Mouse (Mus musculus): Measurements from ENCODE around the gene Pafah1b2. TPM values are rescaled to one million over a fixed set of nuclear protein-coding genes. Genes with fewer than 3 reads are reported as not detected.

The Pafah1b2 gene
- polyA plus RNA-seq, 1 experiment from 2014 or later = 262 TPM

GRCm38 (mm10) chr9:46018316-46018715, 5.8 kb upstream of the Pafah1b2 start:
- Histone ChIP-seq H3K4me3 (no peak overlapping the region), H3K27ac (replicated peaks) (no peak overlapping the region), H3K9me3 (no peaks in the 10 kb centered on the region), H3K36me3 (replicated peaks) (peaks cover 29% of the 10 kb centered on the region), H3K27me3 (replicated peaks; ENCODE audit: low read depth, poor library complexity, severe bottlenecking) (no peaks in the 10 kb centered on the region), H3K4me1 (peaks cover 39% of the 10 kb centered on the region)
- 92% methylated on average over 6 of the region's 6 CpGs for whole genome bisulfite sequencing
- DNase-seq (ENCODE audit: low spot score) = no peak

- no peak overlapping the region; the same call in 1 of the 2 replicates for H3K4me3 ChIP-seq
- peaks cover 27% of the 10 kb centered on the region for H3K36me3 ChIP-seq (replicated peaks)
- H3K4me1 ChIP-seq = peaks cover 46% of the 10 kb centered on the region
- no peaks in the 10 kb centered on the region for H3K9me3 ChIP-seq
- WGBS = 66% methylated on average over 4 of the region's 4 CpGs
- no peaks in the 10 kb centered on the region for H3K27me3 ChIP-seq (replicated peaks; ENCODE audit: low read depth, poor library complexity, severe bottlenecking)
- no peak for DNase-seq (ENCODE audit: low spot score)
- H3K27ac ChIP-seq (replicated peaks) = no peak overlapping the region
These were observed 3.9 kb upstream of the Pafah1b2 start for GRCm38 (mm10) chr9:46016417-46016816.

- DNase-seq (ENCODE audit: low spot score) = no peak
- Histone ChIP-seq H3K9me3 (no peaks in the 10 kb centered on the region), H3K27ac (replicated peaks) (no peak overlapping the region), H3K4me3 (no peak overlapping the region), H3K4me1 (peaks cover 52% of the 10 kb centered on the region), H3K27me3 (replicated peaks; ENCODE audit: low read depth, poor library complexity, severe bottlenecking) (no peaks in the 10 kb centered on the region), H3K36me3 (replicated peaks) (peaks cover 21% of the 10 kb centered on the region)
- WGBS = 50% methylated on average over 9 of the region's 9 CpGs
These were observed 3.3 kb upstream of the Pafah1b2 start for GRCm38 (mm10) chr9:46015831-46016230.

- Histone ChIP-seq H3K4me3 (peak overlapping the region; percentile 84; the same call in 1 of the 2 replicates), H3K4me1 (peaks cover 52% of the 10 kb centered on the region), H3K36me3 (replicated peaks) (peaks cover 19% of the 10 kb centered on the region), H3K9me3 (no peaks in the 10 kb centered on the region), H3K27ac (replicated peaks) (no peak overlapping the region), H3K27me3 (replicated peaks; ENCODE audit: low read depth, poor library complexity, severe bottlenecking) (no peaks in the 10 kb centered on the region)
- 48% methylated on average over 8 of the region's 8 CpGs for WGBS
- DNase-seq (ENCODE audit: low spot score) = no peak
These were observed 2.6 kb upstream of the Pafah1b2 start for GRCm38 (mm10) chr9:46015081-46015551.

- Histone ChIP-seq H3K27ac (replicated peaks) (peak overlapping the region; percentile 55; the same call in 1 of the 2 replicates), H3K36me3 (replicated peaks) (peaks cover 13% of the 10 kb centered on the region), H3K27me3 (replicated peaks; ENCODE audit: low read depth, poor library complexity, severe bottlenecking) (no peaks in the 10 kb centered on the region), H3K4me3 (peak overlapping the region; percentile 84), H3K9me3 (no peaks in the 10 kb centered on the region), H3K4me1 (peaks cover 52% of the 10 kb centered on the region)
- 1% methylated on average over 10 of the region's 10 CpGs for WGBS
- DNase-seq (ENCODE audit: low spot score) = peak; percentile 65
These were observed 1.8 kb upstream of the Pafah1b2 start for GRCm38 (mm10) chr9:46014251-46014681.

GRCm38 (mm10) chr9:46013616-46014015, 1.1 kb upstream of the Pafah1b2 start:
- no peaks in the 10 kb centered on the region for H3K27me3 ChIP-seq (replicated peaks; ENCODE audit: low read depth, poor library complexity, severe bottlenecking)
- WGBS = under 1% methylated on average over 5 of the region's 5 CpGs
- DNase-seq (ENCODE audit: low spot score) = no peak
- peak overlapping the region; percentile 97 for H3K27ac ChIP-seq (replicated peaks)
- H3K4me1 ChIP-seq = peaks cover 52% of the 10 kb centered on the region
- peak overlapping the region; percentile 84 for H3K4me3 ChIP-seq
- H3K9me3 ChIP-seq = no peaks in the 10 kb centered on the region
- H3K36me3 ChIP-seq (replicated peaks) = peaks cover 7% of the 10 kb centered on the region; the same call in 1 of the 2 replicates

- H3K9me3 ChIP-seq = no peaks in the 10 kb centered on the region
- no peaks in the 10 kb centered on the region for H3K27me3 ChIP-seq (replicated peaks; ENCODE audit: low read depth, poor library complexity, severe bottlenecking)
- under 1% methylated on average over 46 of the region's 46 CpGs for WGBS
- peaks cover 2% of the 10 kb centered on the region; the same call in 1 of the 2 replicates for H3K36me3 ChIP-seq (replicated peaks)
- DNase-seq (ENCODE audit: low spot score) = no peak
- peaks cover 52% of the 10 kb centered on the region for H3K4me1 ChIP-seq
- peak overlapping the region; percentile 97 for H3K27ac ChIP-seq (replicated peaks)
- H3K4me3 ChIP-seq = peak overlapping the region; percentile 84
These were observed 608 bp upstream of the Pafah1b2 start for GRCm38 (mm10) chr9:46013009-46013586.

- Histone ChIP-seq H3K4me1 (peaks cover 48% of the 10 kb centered on the region), H3K36me3 (replicated peaks) (no peaks in the 10 kb centered on the region), H3K4me3 (peak overlapping the region; percentile 84; the same call in 1 of the 2 replicates), H3K9me3 (no peaks in the 10 kb centered on the region), H3K27ac (replicated peaks) (no peak overlapping the region), H3K27me3 (replicated peaks; ENCODE audit: low read depth, poor library complexity, severe bottlenecking) (no peaks in the 10 kb centered on the region)
- WGBS = 62% methylated on average over 3 of the region's 3 CpGs
- DNase-seq (ENCODE audit: low spot score) = no peak
These were observed 1.2 kb downstream of the Pafah1b2 start for GRCm38 (mm10) chr9:46011094-46011970.

GRCm38 (mm10) chr9:46009669-46009983, 2.9 kb downstream of the Pafah1b2 start:
- 61% methylated on average over 1 of the region's 1 CpGs for WGBS

GRCm38 (mm10) chr9:46008931-46009668, 3.4 kb downstream of the Pafah1b2 start:
- 69% methylated on average over 7 of the region's 7 CpGs for WGBS
- no peak overlapping the region for H3K4me3 ChIP-seq
- H3K27ac ChIP-seq (replicated peaks) = no peak overlapping the region
- H3K9me3 ChIP-seq = no peaks in the 10 kb centered on the region
- H3K27me3 ChIP-seq (replicated peaks; ENCODE audit: low read depth, poor library complexity, severe bottlenecking) = no peaks in the 10 kb centered on the region
- peaks cover 26% of the 10 kb centered on the region for H3K4me1 ChIP-seq
- no peak for DNase-seq (ENCODE audit: low spot score)
- H3K36me3 ChIP-seq (replicated peaks) = no peaks in the 10 kb centered on the region

More at GRCm38 (mm10) chr9:46009669-46009983, 2.9 kb downstream of the Pafah1b2 start:
- DNase-seq (ENCODE audit: low spot score) = no peak
- Histone ChIP-seq H3K36me3 (replicated peaks) (no peaks in the 10 kb centered on the region), H3K4me1 (peaks cover 31% of the 10 kb centered on the region), H3K27ac (replicated peaks) (no peak overlapping the region), H3K27me3 (replicated peaks; ENCODE audit: low read depth, poor library complexity, severe bottlenecking) (no peaks in the 10 kb centered on the region), H3K4me3 (no peak overlapping the region), H3K9me3 (no peaks in the 10 kb centered on the region)

GRCm38 (mm10) chr9:46006224-46006623, 6.3 kb downstream of the Pafah1b2 start:
- H3K9me3 ChIP-seq = no peaks in the 10 kb centered on the region
- H3K27me3 ChIP-seq (replicated peaks; ENCODE audit: low read depth, poor library complexity, severe bottlenecking) = no peaks in the 10 kb centered on the region
- H3K36me3 ChIP-seq (replicated peaks) = no peaks in the 10 kb centered on the region
- H3K4me1 ChIP-seq = peaks cover 4% of the 10 kb centered on the region
- 63% methylated on average over 5 of the region's 5 CpGs for WGBS
- H3K27ac ChIP-seq (replicated peaks) = no peak overlapping the region
- DNase-seq (ENCODE audit: low spot score) = no peak
- no peak overlapping the region for H3K4me3 ChIP-seq

GRCm38 (mm10) chr9:46004529-46004928, 8.0 kb downstream of the Pafah1b2 start:
- Histone ChIP-seq H3K27ac (replicated peaks) (no peak overlapping the region), H3K4me3 (no peak overlapping the region), H3K27me3 (replicated peaks; ENCODE audit: low read depth, poor library complexity, severe bottlenecking) (no peaks in the 10 kb centered on the region), H3K36me3 (replicated peaks) (no peaks in the 10 kb centered on the region), H3K4me1 (no peaks in the 10 kb centered on the region; the same call in 1 of the 2 replicates), H3K9me3 (no peaks in the 10 kb centered on the region)
- no peak for DNase-seq (ENCODE audit: low spot score)
- WGBS = 67% methylated on average over 3 of the region's 3 CpGs

All from embryonic facial prominence, embryonic 10.5 days (tissue).